Mouse (Mus musculus) neural tube, embryonic 12.5 days (tissue): ENCODE measurements around the gene Bex6. TPM values are rescaled to one million over a fixed set of nuclear protein-coding genes. Genes with fewer than 3 reads are reported as not detected.
A peak's percentile ranks its signal among the peaks of the same experiment; 100 is the strongest.

Experiments used
- ATAC-seq: fragments of 200-750 bp; cut with Nextera tagmentation; 2 replicates; pipeline ENCODE4 v1.8.0; 2017; ENCODE audit warnings: low read depth, mild to moderate bottlenecking, moderate TSS enrichment, moderate library complexity; ENCODE audit not compliant: low FRiP score
- H3K27ac ChIP-seq: fragments of 300-500 bp; sonication (generic); 2 replicates; pipeline ENCODE4 v1.5.1; 2016
- H3K27me3 ChIP-seq: fragments of 300-500 bp; sonication (generic); replicated peaks from 2 replicates; pipeline ENCODE4 v1.6.1; 2016; ENCODE audit warnings: mild to moderate bottlenecking
- H3K36me3 ChIP-seq: fragments of 300-500 bp; sonication (generic); 2 replicates; pipeline ENCODE4 v1.6.1; 2016; ENCODE audit warnings: mild to moderate bottlenecking
- H3K4me1 ChIP-seq: fragments of 300-500 bp; sonication (generic); 2 replicates; pipeline ENCODE4 v1.6.1; 2016
- H3K4me2 ChIP-seq: fragments of 300-500 bp; sonication (generic); replicated peaks from 2 replicates; pipeline ENCODE4 v1.6.1; 2016; ENCODE audit warnings: mild to moderate bottlenecking
- H3K4me3 ChIP-seq: fragments of 300-500 bp; sonication (generic); 2 replicates; pipeline ENCODE4 v1.5.1; 2016
- H3K9ac ChIP-seq: fragments of 300-500 bp; sonication (generic); 2 replicates; pipeline ENCODE4 v1.6.1; 2016; ENCODE audit warnings: mild to moderate bottlenecking
- H3K9me3 ChIP-seq: fragments of 300-500 bp; sonication (generic); 2 replicates; pipeline ENCODE4 v1.6.1; 2016; ENCODE audit warnings: mild to moderate bottlenecking
- WGBS: fragments of 180-500 bp; shearing (Covaris S2); methylation state at CpG from one replicate; pipeline ENCODE4 v1.1.7; 2016; 5-methylcytosine and 5-hydroxymethylcytosine counted together
- polyA plus RNA-seq: library from polyadenylated mRNA; unstranded; fragments of >200 nt; fragmentation: Nextera tagmentation; extraction: Ambion mirVana; gene quantifications from 2 replicates; pipeline ENCODE4 v1.2.1, GENCODE M21; 2016

Bex6 gene
- polyA plus RNA-seq, 1 experiment from 2014 or later = not detected

DNA sequence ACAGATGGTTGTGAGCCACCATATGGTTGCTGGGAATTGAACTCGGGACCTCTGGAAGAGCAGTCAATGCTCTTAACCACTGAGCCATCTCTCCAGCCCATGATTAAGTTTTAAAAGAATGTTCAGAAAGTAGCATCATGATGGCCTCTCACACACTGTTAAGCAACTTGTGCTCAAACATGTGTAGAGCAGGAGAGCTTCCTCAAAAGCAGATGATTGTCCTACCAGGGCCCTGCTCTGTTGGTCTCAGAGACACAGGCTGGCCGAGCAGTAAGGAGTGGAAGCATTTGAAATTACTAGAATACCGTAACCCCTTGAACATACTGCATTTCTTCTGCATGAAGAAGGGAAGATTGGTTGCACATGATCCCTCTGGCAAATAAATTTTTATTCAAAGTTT, 20.7 kb upstream of the Bex6 start:
- Histone ChIP-seq H3K27ac (no peak overlapping the region), H3K4me3 (no peak overlapping the region), H3K4me2 (no peak overlapping the region), H3K27me3 (no peaks in the 10 kb centered on the region), H3K9ac (no peak overlapping the region), H3K9me3 (no peaks in the 10 kb centered on the region), H3K4me1 (no peaks in the 10 kb centered on the region), H3K36me3 (no peaks in the 10 kb centered on the region)
- 92% methylated on average over 3 of the region's 3 CpGs for WGBS
- ATAC-seq = no peak

DNA sequence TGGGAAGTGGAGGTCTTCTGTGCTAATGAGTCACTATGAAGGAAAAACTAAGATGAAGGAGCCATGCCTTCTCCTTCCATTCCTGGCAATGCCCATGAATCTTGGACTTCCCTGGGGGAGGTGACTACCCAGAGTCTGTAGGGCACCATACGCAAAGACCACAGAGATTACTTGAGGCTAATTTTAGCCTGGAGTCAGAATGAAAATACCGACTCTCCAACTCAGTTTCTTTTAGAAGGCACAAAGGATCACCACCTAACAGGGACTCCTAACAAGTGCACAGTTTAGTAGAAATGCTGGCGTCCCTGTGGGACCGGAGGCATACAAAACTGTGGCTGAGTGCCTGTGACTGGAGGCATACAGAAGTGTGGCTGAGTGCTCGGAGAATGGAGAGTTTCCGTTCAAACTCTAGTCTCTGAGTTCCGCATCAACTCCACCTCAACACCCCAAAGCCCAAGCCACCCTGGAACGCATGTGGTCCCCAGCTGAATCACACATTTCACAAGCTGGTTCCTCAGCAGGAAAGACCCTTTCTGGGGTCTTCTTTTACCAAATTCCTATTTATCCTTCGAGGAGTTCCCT, 18.8 kb upstream of the Bex6 start:
- Histone ChIP-seq H3K4me1 (peaks cover 7% of the 10 kb centered on the region), H3K9ac (no peak overlapping the region), H3K9me3 (no peaks in the 10 kb centered on the region), H3K4me2 (no peak overlapping the region), H3K27me3 (peaks cover 6% of the 10 kb centered on the region), H3K4me3 (no peak overlapping the region), H3K27ac (no peak overlapping the region), H3K36me3 (no peaks in the 10 kb centered on the region)
- WGBS = 91% methylated on average over 9 of the region's 9 CpGs
- ATAC-seq = no peak

DNA sequence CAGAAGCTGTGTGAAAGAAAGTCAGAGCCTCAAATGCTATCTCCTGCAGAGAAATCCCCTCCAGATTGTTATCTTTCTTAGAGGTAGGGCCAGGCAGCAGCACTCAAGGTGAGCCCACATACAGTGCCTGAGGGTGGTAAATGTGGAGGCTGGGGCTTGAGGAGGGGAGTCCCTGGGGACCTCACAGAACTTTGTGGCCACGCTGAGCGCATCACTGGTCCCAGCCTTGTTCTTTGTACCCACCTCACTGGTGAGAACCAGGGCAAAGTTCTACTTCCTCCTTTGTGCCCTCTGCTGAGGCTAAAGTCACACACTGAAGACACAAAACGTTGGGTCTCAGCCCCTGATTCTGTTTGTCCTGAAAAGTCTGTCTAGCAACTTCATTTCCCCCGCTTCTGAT, 16.2 kb upstream of the Bex6 start:
- H3K4me2 ChIP-seq = no peak overlapping the region
- no peak overlapping the region for H3K9ac ChIP-seq
- WGBS = 84% methylated on average over 4 of the region's 4 CpGs
- H3K4me3 ChIP-seq = no peak overlapping the region
- no peaks in the 10 kb centered on the region for H3K36me3 ChIP-seq
- peaks cover 6% of the 10 kb centered on the region for H3K27me3 ChIP-seq
- no peak for ATAC-seq
- H3K9me3 ChIP-seq = no peaks in the 10 kb centered on the region
- no peak overlapping the region for H3K27ac ChIP-seq
- H3K4me1 ChIP-seq = peaks cover 7% of the 10 kb centered on the region

DNA sequence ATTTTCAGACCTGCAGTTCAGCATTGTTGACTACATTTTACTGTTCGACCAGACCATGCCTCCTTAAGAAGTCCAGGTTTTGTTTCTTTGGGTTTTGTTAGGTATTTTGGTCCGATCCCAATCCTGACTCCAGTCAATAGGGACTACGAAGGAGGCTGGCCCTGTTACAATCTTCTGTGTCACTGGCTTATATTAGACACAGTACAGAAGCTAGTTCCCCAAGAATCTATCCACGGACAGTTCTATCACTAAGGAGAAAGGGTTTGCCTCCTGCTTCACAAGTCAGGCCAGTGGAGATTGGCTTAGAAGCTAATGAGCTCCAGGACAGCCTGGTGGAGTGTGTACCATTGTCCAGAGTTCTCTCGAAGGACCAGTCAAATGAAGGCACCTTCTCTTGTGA, 15.7 kb upstream of the Bex6 start:
- H3K4me3 ChIP-seq = no peak overlapping the region
- WGBS = 88% methylated on average over 5 of the region's 5 CpGs
- no peak for ATAC-seq
- H3K36me3 ChIP-seq = no peaks in the 10 kb centered on the region
- H3K4me1 ChIP-seq = peaks cover 7% of the 10 kb centered on the region
- H3K9me3 ChIP-seq = no peaks in the 10 kb centered on the region
- H3K9ac ChIP-seq = no peak overlapping the region
- H3K27ac ChIP-seq = no peak overlapping the region
- H3K4me2 ChIP-seq = no peak overlapping the region
- H3K27me3 ChIP-seq = peaks cover 6% of the 10 kb centered on the region

DNA sequence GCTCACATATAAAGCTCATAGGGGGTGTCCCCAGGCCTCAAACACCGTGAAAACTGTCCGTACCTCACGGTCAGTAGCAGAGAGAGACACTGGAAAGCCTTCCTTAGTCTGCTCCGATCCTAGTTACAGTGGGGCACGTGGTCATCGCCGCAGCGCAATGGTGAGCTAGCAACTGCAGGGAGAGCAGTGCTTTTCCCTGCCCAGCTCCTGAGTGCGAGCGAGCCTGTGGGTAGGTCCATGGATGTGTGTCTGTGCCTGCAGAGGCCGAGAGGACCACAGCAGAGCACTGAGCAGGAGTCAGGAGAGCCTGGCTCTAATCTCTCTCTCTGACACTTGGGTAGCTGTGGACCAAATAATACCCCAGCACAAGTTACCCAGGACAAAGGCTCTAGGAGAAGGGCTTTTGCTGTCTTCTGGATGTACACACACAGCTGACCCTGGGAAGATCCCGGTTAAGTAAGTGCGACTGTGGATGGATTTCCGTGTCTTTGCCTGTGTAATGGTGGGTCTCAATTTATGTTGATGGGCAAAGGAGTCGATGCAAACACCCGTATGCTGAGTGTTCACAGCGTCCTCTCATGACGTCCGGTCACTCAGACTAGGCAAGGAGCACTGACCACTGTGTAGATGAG, 15.1 kb upstream of the Bex6 start:
- Histone ChIP-seq H3K9ac (no peak overlapping the region), H3K4me1 (peaks cover 7% of the 10 kb centered on the region), H3K27me3 (peaks cover 6% of the 10 kb centered on the region), H3K4me3 (no peak overlapping the region), H3K27ac (no peak overlapping the region), H3K4me2 (peak overlapping the region; percentile 61), H3K36me3 (no peaks in the 10 kb centered on the region), H3K9me3 (no peaks in the 10 kb centered on the region)
- ATAC-seq = no peak
- 76% methylated on average over 19 of the region's 19 CpGs for WGBS

DNA sequence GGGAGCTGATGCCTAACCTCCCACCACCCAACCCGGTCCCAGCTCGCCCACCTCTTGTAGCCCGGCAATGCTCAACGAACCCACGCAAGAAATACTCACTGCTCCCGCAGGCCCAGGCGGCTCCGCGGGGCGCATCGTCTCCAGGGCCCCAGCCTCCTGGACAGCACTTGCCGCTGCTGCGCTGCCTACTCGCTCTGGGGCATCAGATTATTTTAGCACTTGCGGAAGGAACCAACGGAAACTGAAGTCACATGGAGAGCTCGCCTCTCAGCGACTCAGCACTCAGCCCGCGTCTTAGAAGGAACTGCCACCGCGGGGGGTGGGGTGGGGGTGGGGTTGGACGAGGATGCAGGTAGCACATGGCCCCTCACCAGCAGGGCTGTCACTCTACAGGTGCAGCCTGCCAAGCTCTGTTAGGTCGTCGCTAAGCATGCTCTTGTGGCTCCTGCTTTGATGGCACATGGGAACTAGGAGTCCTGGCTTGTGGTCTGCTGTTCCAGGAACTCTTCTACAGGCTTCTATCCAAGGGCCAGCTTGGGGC, 14.3 kb upstream of the Bex6 start, which contains the start of gene Nrros:
Nrros (minus strand) TSS at position 314 of the 541 bp plus-strand sequence.
- no peak for ATAC-seq
- peaks cover 7% of the 10 kb centered on the region for H3K4me1 ChIP-seq
- H3K4me3 ChIP-seq = peak within 1 kb of the TSS; percentile 21
- WGBS = 3% methylated on average over 25 of the region's 25 CpGs
- peak within 1 kb of the TSS; percentile 45 for H3K9ac ChIP-seq
- peak within 1 kb of the TSS; percentile 61 for H3K4me2 ChIP-seq
- H3K27me3 ChIP-seq = peaks cover 6% of the 10 kb centered on the region
- H3K27ac ChIP-seq = no peak within 1 kb of the TSS
- H3K9me3 ChIP-seq = no peaks in the 10 kb centered on the region
- H3K36me3 ChIP-seq = no peaks in the 10 kb centered on the region

DNA sequence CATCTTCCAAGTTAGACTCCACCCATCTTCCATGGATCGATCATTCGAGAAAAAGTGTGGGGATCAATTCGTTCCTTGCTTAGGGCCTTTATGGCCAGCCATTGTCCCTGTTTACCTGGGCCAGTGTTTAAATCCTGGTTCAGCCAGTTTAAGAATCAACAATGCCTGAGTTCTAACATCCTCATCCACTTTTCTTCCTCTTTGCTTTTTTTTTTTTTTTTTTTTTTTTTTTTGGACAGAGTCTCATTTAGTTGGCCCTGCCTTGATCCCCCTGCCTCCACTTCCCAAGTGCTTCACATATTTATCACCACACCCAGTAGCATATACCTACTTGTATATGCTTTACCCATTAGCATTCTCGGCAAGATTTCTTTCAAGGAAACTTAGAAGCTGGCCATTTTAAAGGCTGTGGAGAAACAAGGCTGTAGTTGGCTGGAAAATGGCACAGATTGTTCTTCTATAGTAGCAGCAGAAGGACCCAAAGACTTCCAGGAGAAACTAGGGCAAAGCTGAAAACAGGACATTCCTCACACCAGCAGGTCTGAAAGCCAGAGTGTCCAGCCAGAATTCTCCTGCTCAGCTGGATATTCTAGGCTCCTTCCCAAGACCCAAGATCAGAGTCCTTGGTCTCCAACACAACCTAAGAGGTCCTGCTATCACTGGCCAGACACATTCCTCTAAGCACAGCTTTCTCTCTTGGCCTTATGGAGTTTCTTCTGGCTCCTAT, 11.6 kb upstream of the Bex6 start:
- H3K9ac ChIP-seq = no peak overlapping the region
- H3K4me1 ChIP-seq = peaks cover 7% of the 10 kb centered on the region
- H3K9me3 ChIP-seq = no peaks in the 10 kb centered on the region
- H3K27me3 ChIP-seq = peaks cover 6% of the 10 kb centered on the region
- H3K27ac ChIP-seq = no peak overlapping the region
- H3K4me3 ChIP-seq = no peak overlapping the region
- ATAC-seq = no peak
- no peak overlapping the region for H3K4me2 ChIP-seq
- 93% methylated on average over 4 of the region's 4 CpGs for WGBS
- no peaks in the 10 kb centered on the region for H3K36me3 ChIP-seq

DNA sequence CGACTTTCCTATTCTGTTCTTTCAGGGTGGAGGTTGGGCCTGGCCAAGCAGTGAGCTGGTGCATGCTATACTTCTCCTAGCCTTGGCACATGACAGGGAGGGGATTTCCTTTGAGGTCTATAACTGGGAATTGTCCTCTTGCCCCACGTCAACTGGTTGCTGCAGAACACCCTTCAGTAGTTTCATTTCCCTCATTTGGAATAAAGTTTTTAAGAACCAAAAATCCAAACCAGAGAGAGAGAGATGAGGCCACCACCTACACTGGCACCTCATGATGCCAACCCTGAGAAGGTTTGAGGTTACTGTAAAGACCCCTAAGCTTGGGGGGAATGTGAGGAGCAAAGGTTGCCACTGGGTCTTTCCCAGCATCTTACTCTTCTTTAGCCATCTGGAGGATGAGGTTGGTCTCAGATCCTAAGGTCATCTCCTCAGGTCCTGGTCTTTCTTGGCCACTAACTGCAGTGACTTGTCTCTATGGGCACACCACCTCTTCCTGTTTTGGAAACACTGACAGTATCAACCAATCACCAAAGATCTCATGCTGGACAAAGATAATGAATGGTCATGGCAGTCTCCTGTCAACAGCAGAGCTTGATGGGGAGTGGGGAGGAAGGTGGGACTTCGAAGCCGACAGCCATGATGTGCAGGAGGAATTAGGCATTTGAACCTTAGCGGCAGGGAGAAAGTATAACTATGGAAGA, 8.4 kb upstream of the Bex6 start:
- Histone ChIP-seq H3K9ac (no peak overlapping the region), H3K27ac (no peak overlapping the region), H3K9me3 (no peaks in the 10 kb centered on the region), H3K4me1 (no peaks in the 10 kb centered on the region), H3K27me3 (no peaks in the 10 kb centered on the region), H3K4me2 (no peak overlapping the region), H3K4me3 (no peak overlapping the region), H3K36me3 (no peaks in the 10 kb centered on the region)
- no peak for ATAC-seq
- 91% methylated on average over 5 of the region's 5 CpGs for WGBS

DNA sequence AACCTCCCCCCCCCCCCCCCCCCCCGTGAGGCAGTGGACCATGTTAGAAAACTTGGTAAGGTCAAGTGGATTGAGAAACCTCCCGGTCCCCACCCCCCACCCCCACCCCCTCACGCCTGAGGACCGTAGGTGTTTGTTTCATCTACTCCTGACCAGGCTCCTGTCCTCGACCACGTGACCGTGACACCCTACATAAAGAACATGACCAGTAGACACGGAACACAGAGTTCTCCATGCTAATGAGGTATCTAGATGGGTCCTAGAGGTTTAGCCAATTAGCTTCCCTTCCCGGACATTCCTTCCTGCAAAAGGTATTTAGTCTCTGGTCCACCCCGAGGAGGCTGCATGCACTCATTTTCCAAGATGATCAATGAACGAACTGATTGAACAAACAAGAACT, 6.2 kb upstream of the Bex6 start:
- no peaks in the 10 kb centered on the region for H3K9me3 ChIP-seq
- H3K27me3 ChIP-seq = no peaks in the 10 kb centered on the region
- no peak overlapping the region for H3K4me3 ChIP-seq
- H3K36me3 ChIP-seq = no peaks in the 10 kb centered on the region
- no peaks in the 10 kb centered on the region; the same call in 1 of the 2 replicates for H3K4me1 ChIP-seq
- no peak for ATAC-seq
- no peak overlapping the region for H3K27ac ChIP-seq
- no peak overlapping the region for H3K9ac ChIP-seq
- H3K4me2 ChIP-seq = no peak overlapping the region
- 77% methylated on average over 11 of the region's 11 CpGs for WGBS

DNA sequence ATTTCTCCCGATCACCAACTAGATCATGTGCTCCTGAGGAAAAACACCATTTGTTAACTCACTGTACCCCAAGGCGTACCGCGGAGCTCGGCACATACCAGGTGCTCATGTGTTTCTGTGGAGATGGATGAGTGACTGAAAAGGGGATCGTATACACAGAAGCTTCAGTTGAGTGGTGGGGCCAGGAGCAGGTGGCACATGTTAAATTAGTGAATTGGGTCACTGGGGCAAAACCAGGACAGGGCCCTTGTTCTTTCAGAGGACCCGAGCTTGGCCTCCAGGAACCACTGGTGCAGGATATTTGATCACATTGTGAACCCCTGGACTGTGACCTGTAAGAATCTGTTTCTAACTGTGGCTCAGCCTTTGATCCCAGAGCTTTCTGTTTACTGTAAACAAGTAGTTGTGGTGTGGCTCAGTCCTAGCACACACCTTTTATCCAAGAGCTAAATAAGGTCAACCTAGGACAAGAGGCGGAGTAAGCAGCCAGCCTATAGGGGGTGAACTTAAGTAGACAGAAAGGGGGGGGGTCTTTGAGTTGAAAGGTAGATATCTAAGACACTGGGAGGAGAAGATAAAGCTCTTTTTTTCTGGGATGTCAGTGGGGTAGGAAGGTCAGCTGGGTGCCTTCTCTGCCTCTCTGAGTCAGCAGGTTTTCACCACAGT, 5.2 kb upstream of the Bex6 start:
- Histone ChIP-seq H3K36me3 (no peaks in the 10 kb centered on the region), H3K4me2 (no peak overlapping the region), H3K4me3 (no peak overlapping the region), H3K9me3 (no peaks in the 10 kb centered on the region), H3K4me1 (no peaks in the 10 kb centered on the region; the same call in 1 of the 2 replicates), H3K27ac (no peak overlapping the region), H3K27me3 (no peaks in the 10 kb centered on the region), H3K9ac (no peak overlapping the region)
- no peak for ATAC-seq
- WGBS = 86% methylated on average over 8 of the region's 8 CpGs

DNA sequence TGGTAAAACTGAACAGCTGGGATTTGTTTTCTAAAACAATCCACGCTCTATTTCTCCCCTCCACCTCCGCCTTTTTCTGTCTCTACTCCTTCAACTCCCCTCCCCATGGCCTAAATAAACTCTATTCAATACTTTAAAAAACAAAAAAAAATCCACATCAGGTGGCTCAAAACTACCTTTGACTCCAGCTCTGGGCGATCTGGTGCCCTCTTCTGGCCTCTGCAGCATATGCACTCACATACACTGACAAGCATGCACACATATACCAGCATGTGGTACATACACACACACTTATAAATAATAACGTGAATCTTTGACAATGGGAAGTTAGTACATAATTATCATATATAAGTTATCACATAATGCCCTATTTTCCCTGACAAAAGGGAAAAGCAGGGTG, 4.6 kb upstream of the Bex6 start:
- no peak overlapping the region for H3K9ac ChIP-seq
- no peak overlapping the region for H3K4me3 ChIP-seq
- H3K27me3 ChIP-seq = no peaks in the 10 kb centered on the region
- H3K9me3 ChIP-seq = no peaks in the 10 kb centered on the region
- H3K4me1 ChIP-seq = no peaks in the 10 kb centered on the region; the same call in 1 of the 2 replicates
- no peak overlapping the region for H3K27ac ChIP-seq
- WGBS = 91% methylated on average over 4 of the region's 4 CpGs
- ATAC-seq = no peak
- H3K4me2 ChIP-seq = no peak overlapping the region
- H3K36me3 ChIP-seq = no peaks in the 10 kb centered on the region
